Mouse (Mus musculus): ENCODE data around the gene Fgf22.

- TF ChIP-seq EP300 (IDR thresholded peaks at IDR 0.05; ENCODE audit: insufficient read depth, low read depth, low read length) (no peak), POLR2A (IDR thresholded peaks at IDR 0.05; ENCODE audit: insufficient read depth, low read length) (no peak), CTCF (IDR thresholded peaks at IDR 0.05; ENCODE audit: low read depth, low read length) (no peak)
These were observed 48.9 kb upstream of the Fgf22 start for GRCm38 (mm10) chr10:79705951-79706350.

Data from ES-Bruce4 (cell line).